Mouse (Mus musculus): Measurements from ENCODE around the gene Col19a1. TPM values are rescaled to one million over a fixed set of nuclear protein-coding genes. Genes with fewer than 3 reads are reported as not detected.

Gene Col19a1
- polyA plus RNA-seq, 1 experiment from 2014 or later, result 2.4 TPM

GRCm38 (mm10) chr1:24549050-24549449 is 38.2 kb downstream of the Col19a1 start:
- H3K27ac ChIP-seq, result no peak overlapping the region
- H3K9ac ChIP-seq, result no peak overlapping the region
- no peak overlapping the region for H3K4me2 ChIP-seq
- H3K4me1 ChIP-seq, result peaks cover 4% of the 10 kb centered on the region
- no peaks in the 10 kb centered on the region for H3K27me3 ChIP-seq
- WGBS, result 67% methylated on average over 8 of the region's 8 CpGs
- no peaks in the 10 kb centered on the region for H3K36me3 ChIP-seq
- ATAC-seq (ENCODE audit: insufficient number of reproducible peaks, insufficient read depth, low FRiP score, low TSS enrichment, low read depth), result no peak
- H3K9me3 ChIP-seq, result no peaks in the 10 kb centered on the region
- no peak overlapping the region for H3K4me3 ChIP-seq

DNA sequence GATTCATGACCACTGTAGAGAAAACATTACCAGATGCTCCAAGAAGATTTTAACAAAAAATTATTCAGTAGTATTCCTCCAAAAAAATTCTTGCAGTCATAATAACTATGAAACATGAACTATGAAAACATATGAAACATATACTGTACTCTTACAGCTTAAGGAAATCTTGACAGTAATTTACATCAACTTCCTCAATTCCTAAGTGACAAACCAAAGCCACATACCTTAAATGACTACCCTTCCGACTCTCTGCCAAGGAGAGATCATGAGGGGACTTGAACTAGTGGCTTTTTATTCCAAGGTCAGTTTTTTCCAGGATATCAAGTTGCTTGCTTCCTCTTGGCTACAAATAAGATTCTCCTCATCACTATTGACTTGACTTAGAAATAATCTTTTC is 39.7 kb downstream of the Col19a1 start:
- no peak overlapping the region for H3K9ac ChIP-seq
- no peak overlapping the region for H3K27ac ChIP-seq
- no peak overlapping the region for H3K4me2 ChIP-seq
- ATAC-seq (ENCODE audit: insufficient number of reproducible peaks, insufficient read depth, low FRiP score, low TSS enrichment, low read depth), result no peak
- no peak overlapping the region for H3K4me3 ChIP-seq
- peaks cover 4% of the 10 kb centered on the region for H3K4me1 ChIP-seq
- no peaks in the 10 kb centered on the region for H3K27me3 ChIP-seq
- H3K9me3 ChIP-seq, result no peaks in the 10 kb centered on the region
- no peaks in the 10 kb centered on the region for H3K36me3 ChIP-seq
- WGBS, result 60% methylated on average over 1 of the region's 1 CpGs

DNA sequence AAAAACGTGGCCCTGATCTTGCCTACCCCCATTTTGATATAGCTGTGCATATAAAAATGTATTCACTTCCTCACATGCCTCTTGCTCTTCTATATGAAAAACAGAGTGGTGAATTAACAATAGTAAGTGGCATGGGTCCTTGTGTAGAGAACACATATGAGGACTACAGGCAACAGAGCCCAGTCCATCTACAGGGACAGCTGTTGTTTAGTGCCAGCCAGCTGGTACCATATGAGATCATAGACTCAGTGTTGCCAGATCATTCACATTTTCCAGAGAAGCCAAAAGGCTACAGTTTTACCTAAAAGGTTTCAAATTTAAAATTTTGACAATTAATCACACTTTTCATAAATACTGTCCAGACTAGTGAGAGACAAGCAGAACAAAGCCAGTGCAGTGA is 47.4 kb downstream of the Col19a1 start:
- Histone ChIP-seq H3K27ac (no peak overlapping the region), H3K4me3 (no peak overlapping the region), H3K27me3 (no peaks in the 10 kb centered on the region), H3K9me3 (no peaks in the 10 kb centered on the region), H3K4me1 (no peaks in the 10 kb centered on the region), H3K36me3 (no peaks in the 10 kb centered on the region), H3K4me2 (no peak overlapping the region), H3K9ac (no peak overlapping the region)
- 79% methylated on average over 1 of the region's 1 CpGs for WGBS
- ATAC-seq (ENCODE audit: insufficient number of reproducible peaks, insufficient read depth, low FRiP score, low TSS enrichment, low read depth), result no peak

DNA sequence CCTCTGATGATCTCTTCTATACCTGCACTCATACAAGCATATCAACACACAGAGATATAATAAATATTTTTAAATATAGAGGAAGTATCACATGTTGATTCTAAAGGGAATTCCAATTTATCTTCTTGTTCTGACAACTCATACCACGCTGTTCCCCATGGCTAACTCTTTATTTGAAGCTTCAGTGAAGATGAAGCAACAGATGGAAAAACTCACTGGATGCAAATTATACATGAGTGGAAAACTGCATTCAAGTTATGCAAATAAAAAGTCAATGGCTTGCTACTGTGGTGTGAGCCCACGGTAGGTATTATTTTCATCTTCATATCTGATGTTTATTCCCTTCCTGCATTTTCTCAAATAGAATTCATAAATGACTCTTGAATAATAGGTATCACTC is 60.1 kb downstream of the Col19a1 start:
- no peak overlapping the region for H3K9ac ChIP-seq
- ATAC-seq (ENCODE audit: insufficient number of reproducible peaks, insufficient read depth, low FRiP score, low TSS enrichment, low read depth), result no peak

DNA sequence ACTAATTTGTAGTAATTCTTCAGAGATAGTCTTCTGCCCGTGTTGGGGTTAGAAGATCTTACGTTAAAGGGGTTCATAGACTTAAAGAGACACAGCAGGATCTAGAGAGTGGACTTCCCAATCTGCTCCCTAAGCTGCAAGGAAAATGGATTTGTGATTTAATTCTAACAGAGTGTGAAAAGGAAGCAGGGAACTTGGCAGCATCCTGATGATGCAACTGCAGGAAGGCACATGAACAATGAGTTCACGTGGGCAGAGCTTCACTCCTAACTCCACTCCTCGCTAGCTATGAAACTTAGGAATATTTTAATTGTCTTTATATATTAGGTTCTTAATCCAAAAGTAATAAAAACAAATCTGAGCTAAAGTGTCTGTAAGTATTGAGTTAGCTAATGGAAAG is 69.8 kb downstream of the Col19a1 start:
- Histone ChIP-seq H3K4me2 (no peak overlapping the region), H3K27ac (no peak overlapping the region), H3K36me3 (no peaks in the 10 kb centered on the region), H3K9me3 (no peaks in the 10 kb centered on the region), H3K27me3 (no peaks in the 10 kb centered on the region), H3K9ac (no peak overlapping the region), H3K4me1 (0 out of 2 replicates have a peak, but pooled peaks cover 2% of the 10 kb centered on the region), H3K4me3 (no peak overlapping the region)
- WGBS, result 85% methylated on average over 4 of the region's 4 CpGs
- ATAC-seq (ENCODE audit: insufficient number of reproducible peaks, insufficient read depth, low FRiP score, low TSS enrichment, low read depth), result no peak

More for the DNA sequence above, 60.1 kb downstream of the Col19a1 start:
- no peaks in the 10 kb centered on the region for H3K36me3 ChIP-seq
- no peaks in the 10 kb centered on the region for H3K9me3 ChIP-seq
- no peaks in the 10 kb centered on the region for H3K4me1 ChIP-seq
- WGBS, result 80% methylated on average over 2 of the region's 2 CpGs
- H3K27me3 ChIP-seq, result no peaks in the 10 kb centered on the region
- H3K4me2 ChIP-seq, result no peak overlapping the region
- no peak overlapping the region for H3K27ac ChIP-seq
- H3K4me3 ChIP-seq, result no peak overlapping the region

GRCm38 (mm10) chr1:24515341-24515740 is 71.9 kb downstream of the Col19a1 start:
- Histone ChIP-seq H3K27ac (no peak overlapping the region), H3K9ac (no peak overlapping the region), H3K36me3 (no peaks in the 10 kb centered on the region), H3K4me1 (0 out of 2 replicates have a peak, but pooled peaks cover 2% of the 10 kb centered on the region), H3K4me3 (no peak overlapping the region), H3K27me3 (no peaks in the 10 kb centered on the region), H3K9me3 (no peaks in the 10 kb centered on the region), H3K4me2 (no peak overlapping the region)
- 85% methylated on average over 5 of the region's 5 CpGs for WGBS
- no peak for ATAC-seq (ENCODE audit: insufficient number of reproducible peaks, insufficient read depth, low FRiP score, low TSS enrichment, low read depth)

DNA sequence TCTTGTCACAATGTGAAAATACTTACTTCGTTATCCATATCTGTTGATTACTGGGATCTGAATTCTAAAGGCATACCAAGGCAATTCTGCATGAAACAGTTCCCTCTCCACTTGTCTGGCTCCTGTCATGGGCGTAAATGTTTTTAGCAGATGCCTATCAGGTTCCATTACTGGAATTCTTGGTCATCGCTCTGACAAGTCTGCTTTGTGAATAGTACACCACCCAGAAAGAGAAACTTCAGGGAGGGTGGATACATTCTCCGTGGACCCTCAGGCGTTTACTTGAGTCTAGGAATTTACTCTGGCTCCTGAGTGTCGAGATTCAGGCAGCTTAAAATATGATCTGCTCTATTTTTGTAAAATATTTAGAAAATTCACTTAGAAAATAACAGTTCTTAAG is 75.7 kb downstream of the Col19a1 start:
- WGBS, result 31% methylated on average over 6 of the region's 6 CpGs
- H3K27ac ChIP-seq, result no peak overlapping the region
- ATAC-seq (ENCODE audit: insufficient number of reproducible peaks, insufficient read depth, low FRiP score, low TSS enrichment, low read depth), result no peak

GRCm38 (mm10) chr1:24495400-24495799 is 91.9 kb downstream of the Col19a1 start:
- H3K9ac ChIP-seq, result no peak overlapping the region
- H3K36me3 ChIP-seq, result no peaks in the 10 kb centered on the region
- no peak overlapping the region for H3K4me3 ChIP-seq
- no peak overlapping the region for H3K27ac ChIP-seq
- WGBS, result 69% methylated on average over 4 of the region's 4 CpGs
- H3K27me3 ChIP-seq, result no peaks in the 10 kb centered on the region
- no peak overlapping the region for H3K4me2 ChIP-seq
- H3K4me1 ChIP-seq, result no peaks in the 10 kb centered on the region
- H3K9me3 ChIP-seq, result no peaks in the 10 kb centered on the region
- ATAC-seq (ENCODE audit: insufficient number of reproducible peaks, insufficient read depth, low FRiP score, low TSS enrichment, low read depth), result no peak

More for the DNA sequence above, 75.7 kb downstream of the Col19a1 start:
- H3K4me2 ChIP-seq, result no peak overlapping the region
- H3K4me3 ChIP-seq, result no peak overlapping the region
- no peaks in the 10 kb centered on the region for H3K36me3 ChIP-seq
- no peak overlapping the region for H3K9ac ChIP-seq
- H3K4me1 ChIP-seq, result no peaks in the 10 kb centered on the region
- H3K9me3 ChIP-seq, result no peaks in the 10 kb centered on the region
- H3K27me3 ChIP-seq, result no peaks in the 10 kb centered on the region

GRCm38 (mm10) chr1:24484161-24484560 is 103.1 kb downstream of the Col19a1 start:
- Histone ChIP-seq H3K9me3 (no peaks in the 10 kb centered on the region), H3K9ac (no peak overlapping the region), H3K27me3 (no peaks in the 10 kb centered on the region), H3K36me3 (no peaks in the 10 kb centered on the region), H3K4me3 (no peak overlapping the region), H3K4me1 (no peaks in the 10 kb centered on the region), H3K27ac (no peak overlapping the region), H3K4me2 (no peak overlapping the region)
- 71% methylated on average over 5 of the region's 5 CpGs for WGBS
- ATAC-seq (ENCODE audit: insufficient number of reproducible peaks, insufficient read depth, low FRiP score, low TSS enrichment, low read depth), result no peak

DNA sequence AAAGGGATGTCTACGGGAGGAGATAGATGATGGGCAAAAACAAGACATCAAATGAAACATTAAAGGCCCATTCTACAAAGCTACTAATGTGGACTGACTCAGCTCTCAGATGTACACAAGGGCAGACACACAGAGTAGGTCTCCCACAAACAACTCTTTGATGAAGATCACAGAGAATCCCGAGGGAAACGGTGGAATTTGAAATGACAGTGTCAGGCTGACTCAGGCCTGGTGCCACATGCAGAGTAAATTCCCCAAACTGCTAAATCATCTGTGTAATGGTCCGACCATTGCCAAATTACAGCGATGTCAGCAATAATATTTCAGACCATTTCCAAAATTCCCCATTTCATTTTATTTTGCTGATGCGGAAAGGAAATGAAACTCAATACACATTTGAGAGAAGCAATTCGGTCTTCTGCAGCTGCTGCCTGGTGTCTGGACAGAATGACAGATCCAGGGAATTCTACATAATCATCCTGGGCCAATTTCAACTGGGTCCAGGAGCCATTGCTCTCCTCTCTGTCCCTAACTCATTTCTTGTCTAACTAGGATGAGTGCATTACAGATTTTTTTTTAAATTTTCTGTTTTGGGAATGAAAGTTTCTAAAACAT is 116.1 kb downstream of the Col19a1 start:
- H3K9ac ChIP-seq, result no peak overlapping the region
- no peak overlapping the region for H3K4me2 ChIP-seq
- ATAC-seq (ENCODE audit: insufficient number of reproducible peaks, insufficient read depth, low FRiP score, low TSS enrichment, low read depth), result no peak
- no peak overlapping the region for H3K4me3 ChIP-seq
- H3K36me3 ChIP-seq, result no peaks in the 10 kb centered on the region
- no peaks in the 10 kb centered on the region for H3K9me3 ChIP-seq
- no peaks in the 10 kb centered on the region for H3K27me3 ChIP-seq
- H3K27ac ChIP-seq, result no peak overlapping the region
- WGBS, result 56% methylated on average over 7 of the region's 7 CpGs
- no peaks in the 10 kb centered on the region for H3K4me1 ChIP-seq

DNA sequence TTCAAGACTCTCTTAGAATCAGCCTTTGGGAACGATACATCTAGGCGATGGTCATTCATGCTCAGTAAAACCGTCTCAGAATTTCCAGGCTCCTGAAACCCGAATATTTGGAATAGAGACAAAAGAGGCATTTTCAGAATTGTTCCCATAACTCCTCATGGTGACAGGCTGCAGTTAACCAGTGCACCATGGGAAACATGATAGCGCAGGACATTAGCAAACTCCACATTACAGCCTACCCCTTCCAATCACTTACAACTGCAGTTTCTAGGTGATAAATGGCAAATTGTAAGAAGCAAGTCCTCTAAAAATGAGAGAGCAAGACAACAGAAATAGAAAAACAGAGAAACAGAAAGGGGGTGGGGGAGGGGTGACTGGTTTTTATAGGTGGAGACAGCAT is 116.6 kb downstream of the Col19a1 start:
- no peaks in the 10 kb centered on the region for H3K4me1 ChIP-seq
- WGBS, result 76% methylated on average over 5 of the region's 5 CpGs
- no peak overlapping the region for H3K4me2 ChIP-seq
- no peak for ATAC-seq (ENCODE audit: insufficient number of reproducible peaks, insufficient read depth, low FRiP score, low TSS enrichment, low read depth)
- H3K36me3 ChIP-seq, result no peaks in the 10 kb centered on the region
- H3K27me3 ChIP-seq, result no peaks in the 10 kb centered on the region
- H3K27ac ChIP-seq, result no peak overlapping the region
- no peaks in the 10 kb centered on the region for H3K9me3 ChIP-seq
- no peak overlapping the region for H3K4me3 ChIP-seq
- no peak overlapping the region for H3K9ac ChIP-seq

GRCm38 (mm10) chr1:24461305-24461887 is 125.9 kb downstream of the Col19a1 start:
- Histone ChIP-seq H3K4me3 (no peak overlapping the region), H3K9ac (no peak overlapping the region), H3K9me3 (no peaks in the 10 kb centered on the region), H3K36me3 (no peaks in the 10 kb centered on the region), H3K27ac (no peak overlapping the region), H3K4me1 (no peaks in the 10 kb centered on the region), H3K4me2 (no peak overlapping the region), H3K27me3 (no peaks in the 10 kb centered on the region)
- 79% methylated on average over 3 of the region's 3 CpGs for WGBS
- no peak for ATAC-seq (ENCODE audit: insufficient number of reproducible peaks, insufficient read depth, low FRiP score, low TSS enrichment, low read depth)
